Mouse (Mus musculus): ENCODE results near the gene Add2.

DNA sequence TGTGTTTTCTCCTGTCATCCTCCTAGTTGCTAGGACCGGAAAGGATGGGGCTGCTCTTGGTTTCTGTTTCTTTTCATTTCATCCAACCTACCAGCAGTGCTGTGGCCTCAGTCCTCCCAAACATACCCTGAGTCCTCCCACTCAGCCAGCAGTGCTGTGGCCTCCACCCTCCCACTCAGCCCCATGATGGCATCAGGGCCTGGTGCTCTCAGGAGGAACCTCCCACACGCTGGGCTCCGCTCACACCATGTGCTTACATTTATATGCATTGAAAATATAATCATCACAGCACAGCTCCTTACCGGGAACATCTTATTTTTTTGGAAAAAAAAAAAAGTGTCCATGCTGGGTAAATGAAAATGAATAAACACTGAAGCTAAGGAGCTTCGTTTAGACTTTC, 20.0 kb downstream of the Add2 start:
- no peak for TF ChIP-seq CTCF (IDR thresholded peaks at IDR 0.05; ENCODE audit: insufficient read depth, low read length)
- TF ChIP-seq POLR2A (IDR thresholded peaks at IDR 0.05; ENCODE audit: borderline replicate concordance, extremely low read depth, low read depth, low read length): no peak
